Mouse (Mus musculus) liver, adult 2 months (tissue): ENCODE measurements around the gene Pde4d.

Experiments
- CTCF ChIP-seq: fragments of 200-500 bp; IDR thresholded peaks from 2 replicates; pipeline ENCODE4 v1.5.1; 2011; ENCODE audit warnings: low read depth, low read length, control low read depth
- POLR2A ChIP-seq: fragments of 200-500 bp; IDR thresholded peaks from 2 replicates; pipeline ENCODE4 v1.6.1; 2011; ENCODE audit warnings: low read length, control low read depth; ENCODE audit not compliant: insufficient read depth; ENCODE audit errors: extremely low read depth

DNA sequence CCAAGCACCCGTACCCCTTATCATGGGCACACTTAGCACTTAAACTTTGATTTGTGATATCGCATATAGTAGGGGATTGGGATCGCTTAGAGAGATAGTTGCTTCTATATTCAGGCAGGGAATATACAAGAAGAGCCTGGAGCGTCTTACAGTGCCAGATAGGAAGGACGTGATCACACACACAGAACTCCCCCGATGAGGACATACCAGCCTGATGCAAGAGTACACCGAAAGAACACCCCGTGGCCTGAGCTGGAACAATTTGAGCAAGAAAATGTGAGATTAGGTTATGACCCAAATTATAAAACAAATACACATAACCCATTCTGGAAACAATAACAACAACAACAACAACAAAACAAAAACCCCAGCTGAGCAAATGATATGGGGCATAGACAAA, 1461.2 kb downstream of the Pde4d start:
- TF ChIP-seq CTCF, result no peak
- no peak for TF ChIP-seq POLR2A
